9 mouse cellular contexts compared by ENCODE assay signal in genomic region chr4:133022217-133022616, GRCm38 (mm10). TPM values are rescaled to one million over a fixed set of nuclear protein-coding genes. Genes with fewer than 3 reads are reported as not detected.
DNase-seq lines count a peak whose midpoint lies in the region; ATAC-seq lines count a peak whose summit lies in the region.
"Had no signal": no experiment of that assay in that cellular context is flagged by ENCODE, and none has a peak within 500 bp of the region (broad histone marks: within the 10 kb centered on the region; RNA-seq: fewer than 3 reads in every experiment).

No protein-coding gene starts in this region.

- H3K27me3 ChIP-seq in forebrain, embryonic 16.5 days (replicated peaks; ENCODE audit: control insufficient read depth, insufficient read depth, low read length): no peaks in the 10 kb centered on the region
- peaks cover 13% of the 10 kb centered on the region; the same call in 1 of the 2 replicates for H3K27me3 ChIP-seq in midbrain, embryonic 12.5 days

- peak; percentile 18 for DNase-seq in kidney, adult 18-20 months
- DNase-seq in kidney, postnatal 36 days: no peak
- DNase-seq in embryo, embryonic 11 days: peak; percentile 59
- no peak for DNase-seq in adipocyte (ENCODE audit: low spot score)
- DNase-seq in urinary bladder, postnatal 4 days (ENCODE audit: low spot score in 2 of 2): no peak
- no peak for DNase-seq in ovary, adult 18-20 months (ENCODE audit: low spot score)
- DNase-seq: thymus, adult 2 months had no signal

- H3K27ac ChIP-seq in forebrain, embryonic 16.5 days (ENCODE audit: low read length): peak overlapping the region; percentile 65
- peak overlapping the region; percentile 84 for H3K27ac ChIP-seq in midbrain, embryonic 12.5 days (replicated peaks)

- H3K9me3 ChIP-seq in forebrain, embryonic 16.5 days (ENCODE audit: control insufficient read depth, low read length): no peaks in the 10 kb centered on the region
- H3K9me3 ChIP-seq in midbrain, embryonic 12.5 days: no peaks in the 10 kb centered on the region

- 2% methylated on average over 14 of the region's 14 CpGs for WGBS in forebrain, embryonic 16.5 days
- WGBS in midbrain, embryonic 12.5 days: 2% methylated on average over 14 of the region's 14 CpGs

- H3K9ac ChIP-seq in forebrain, embryonic 16.5 days (replicated peaks; ENCODE audit: low read depth, low read length): peak overlapping the region; percentile 42; the same call in 1 of the 2 replicates
- peak overlapping the region; percentile 24 for H3K9ac ChIP-seq in midbrain, embryonic 12.5 days (replicated peaks)

- H3K4me2 ChIP-seq in forebrain, embryonic 16.5 days (ENCODE audit: low read length): peak overlapping the region; percentile 48
- H3K4me2 ChIP-seq in midbrain, embryonic 12.5 days (replicated peaks): peak overlapping the region; percentile 51

- peaks cover 85% of the 10 kb centered on the region for H3K4me1 ChIP-seq in forebrain, embryonic 16.5 days (replicated peaks; ENCODE audit: control insufficient read depth, insufficient read depth, low read length)
- peaks cover 93% of the 10 kb centered on the region for H3K4me1 ChIP-seq in midbrain, embryonic 12.5 days

- peak; percentile 17; the same call in 1 of the 2 replicates for ATAC-seq in forebrain, embryonic 16.5 days
- ATAC-seq in midbrain, embryonic 12.5 days (ENCODE audit: low FRiP score, low read depth): peak; percentile 32

- no peaks in the 10 kb centered on the region for H3K36me3 ChIP-seq in forebrain, embryonic 16.5 days (ENCODE audit: control insufficient read depth, insufficient read depth)
- H3K36me3 ChIP-seq in midbrain, embryonic 12.5 days: 0 out of 2 replicates have a peak, but pooled peaks cover 4% of the 10 kb centered on the region

- peak overlapping the region; percentile 14 for H3K4me3 ChIP-seq in forebrain, embryonic 16.5 days (replicated peaks; ENCODE audit: low read length)
- H3K4me3 ChIP-seq in midbrain, embryonic 12.5 days: peak overlapping the region; percentile 24

RNA-seq across cellular contexts. Expression of gene Ahdc1, which starts 11.2 kb away (rescaled TPM):
- 13.0 and 13.7 TPM in 2 replicates for polyA plus RNA-seq in forebrain, embryonic 16.5 days (2015; fragmentation: Nextera tagmentation; extraction: Ambion mirVana)
- polyA plus RNA-seq in midbrain, embryonic 12.5 days (2016; fragmentation: Nextera tagmentation; extraction: Ambion mirVana): 8.9 and 9.1 TPM in 2 replicates

RNA-seq across cellular contexts. Expression of gene Fgr, which starts 48.3 kb away (rescaled TPM):
- not detected in 2 replicates for polyA plus RNA-seq in forebrain, embryonic 16.5 days (2015; fragmentation: Nextera tagmentation; extraction: Ambion mirVana)
- 0.08 and 0.12 TPM in 2 replicates for polyA plus RNA-seq in midbrain, embryonic 12.5 days (2016; fragmentation: Nextera tagmentation; extraction: Ambion mirVana)

Comparison
In these comparisons a context has a peak if more than half of its experiments do, and no peak if none do; other contexts are left out.
1. DNase-seq: peak in kidney, adult 18-20 months (single experiment) and embryo, embryonic 11 days (single experiment); none in kidney, postnatal 36 days (0 of 2), adipocyte (single experiment), urinary bladder, postnatal 4 days (0 of 2) and ovary, adult 18-20 months (single experiment).